Comparison of ENCODE assay signal across 26 mouse cellular contexts in genomic region chr8:46204301-46204700, GRCm38 (mm10). TPM values are rescaled to one million over a fixed set of nuclear protein-coding genes. Genes with fewer than 3 reads are reported as not detected.
DNase-seq lines count a peak whose midpoint lies in the region; ATAC-seq and TF ChIP-seq lines count a peak whose summit lies in the region.
"Had no signal": no experiment of that assay in that cellular context is flagged by ENCODE, and none has a peak within 500 bp of the region (broad histone marks: within the 10 kb centered on the region; RNA-seq: fewer than 3 reads in every experiment).

No protein-coding gene starts in this region.

- H3K27ac ChIP-seq in heart, adult 2 months = no peak overlapping the region
- H3K27ac ChIP-seq in heart, embryonic 10.5 days = no peak overlapping the region
- H3K27ac ChIP-seq in cortical plate, adult 2 months (ENCODE audit: insufficient read depth, low read length) = no peak overlapping the region
- no peak overlapping the region for H3K27ac ChIP-seq in forebrain, embryonic 11.5 days (ENCODE audit: low read depth, low read length)
- H3K27ac ChIP-seq: hindbrain, embryonic 10.5 days; hindbrain, embryonic 13.5 days; intestine, embryonic 15.5 days had no signal

- ATAC-seq in forebrain, embryonic 11.5 days (replicated peaks; ENCODE audit: low FRiP score) = no peak
- ATAC-seq: activated CD4-positive, CD25-positive, alpha-beta regulatory T cell, adult 4 months; CD4-positive, CD25-positive, alpha-beta regulatory T cell, adult 4 months; forebrain, embryonic 14.5 days; forebrain, postnatal 0 days; hindbrain, embryonic 16.5 days; intestine, embryonic 15.5 days had no signal

- TF ChIP-seq EP300 in heart, adult 2 months (IDR thresholded peaks at IDR 0.05; ENCODE audit: insufficient read depth, low read depth, low read length) = peak; percentile 89

- H3K4me1 ChIP-seq in heart, adult 2 months (ENCODE audit: control insufficient read depth, insufficient read depth, low read length) = peaks cover 4% of the 10 kb centered on the region
- H3K4me1 ChIP-seq in heart, embryonic 10.5 days = peaks cover 23% of the 10 kb centered on the region
- H3K4me1 ChIP-seq in cortical plate, adult 2 months (ENCODE audit: control insufficient read depth, insufficient read depth, low read length) = peaks cover 1% of the 10 kb centered on the region; the same call in 1 of the 2 replicates
- peaks cover 3% of the 10 kb centered on the region; the same call in 1 of the 2 replicates for H3K4me1 ChIP-seq in forebrain, embryonic 11.5 days (replicated peaks; ENCODE audit: control insufficient read depth, insufficient read depth, low read length)

- WGBS in heart, adult 2 months = 54% methylated on average over 3 of the region's 3 CpGs
- WGBS in heart, embryonic 10.5 days = 82% methylated on average over 3 of the region's 3 CpGs
- WGBS in forebrain, embryonic 11.5 days = 89% methylated on average over 3 of the region's 3 CpGs

- H3K9ac ChIP-seq in heart, adult 2 months (ENCODE audit: low read depth, low read length) = no peak overlapping the region
- no peak overlapping the region for H3K9ac ChIP-seq in forebrain, embryonic 11.5 days (ENCODE audit: low read length)
- H3K9ac ChIP-seq: forebrain, postnatal 0 days; hindbrain, embryonic 13.5 days; intestine, embryonic 15.5 days had no signal

- H3K4me2 ChIP-seq in forebrain, embryonic 11.5 days (ENCODE audit: low read depth, low read length, severe bottlenecking) = no peak overlapping the region
- H3K4me2 ChIP-seq: hindbrain, embryonic 13.5 days; intestine, embryonic 15.5 days had no signal

- H3K4me3 ChIP-seq in heart, adult 2 months = no peak overlapping the region
- no peak overlapping the region for H3K4me3 ChIP-seq in heart, embryonic 10.5 days
- H3K4me3 ChIP-seq in cortical plate, adult 2 months (ENCODE audit: insufficient read depth, low read length) = no peak overlapping the region
- no peak overlapping the region for H3K4me3 ChIP-seq in forebrain, embryonic 11.5 days (ENCODE audit: low read depth, low read length)
- H3K4me3 ChIP-seq: forebrain, embryonic 10.5 days; hindbrain, embryonic 10.5 days; hindbrain, embryonic 13.5 days; intestine, embryonic 15.5 days had no signal

- peak; percentile 78 for TF ChIP-seq POLR2A in heart, adult 2 months (IDR thresholded peaks at IDR 0.05; ENCODE audit: insufficient read depth, low read depth, low read length)
- TF ChIP-seq POLR2A in cortical plate, adult 2 months (IDR thresholded peaks at IDR 0.05; ENCODE audit: extremely low read depth, insufficient read depth, low read length) = 0 out of 2 replicates have a peak, but pooled peaks have one; percentile 4

- H3K27me3 ChIP-seq in heart, adult 2 months (ENCODE audit: control insufficient read depth, insufficient read depth, low read length) = no peaks in the 10 kb centered on the region
- H3K27me3 ChIP-seq in heart, embryonic 10.5 days (ENCODE audit: insufficient read depth, poor library complexity, severe bottlenecking) = no peaks in the 10 kb centered on the region
- H3K27me3 ChIP-seq in forebrain, embryonic 11.5 days (ENCODE audit: control insufficient read depth, insufficient read depth, low read length) = no peaks in the 10 kb centered on the region
- H3K27me3 ChIP-seq: hindbrain, embryonic 13.5 days; intestine, embryonic 15.5 days had no signal

- no peak for TF ChIP-seq CTCF in heart, adult 2 months (IDR thresholded peaks at IDR 0.05)
- no peak for TF ChIP-seq CTCF in cortical plate, adult 2 months (IDR thresholded peaks at IDR 0.05; ENCODE audit: extremely low read depth, insufficient read depth, low read length)

- H3K9me3 ChIP-seq in heart, embryonic 10.5 days = no peaks in the 10 kb centered on the region
- no peaks in the 10 kb centered on the region for H3K9me3 ChIP-seq in forebrain, embryonic 11.5 days (ENCODE audit: control insufficient read depth, low read length)
- H3K9me3 ChIP-seq: forebrain, embryonic 10.5 days; hindbrain, embryonic 10.5 days; hindbrain, embryonic 13.5 days; intestine, embryonic 15.5 days had no signal

- intact Hi-C loops in heart, adult 2 months (cut with DNase I) = no loop called here
- intact Hi-C loops in heart, postnatal 10 days (cut with DNase I) = no loop called here

- H3K79me2 ChIP-seq in heart, adult 2 months (replicated peaks; ENCODE audit: control insufficient read depth, insufficient read depth, low read length) = 0 out of 2 replicates have a peak, but pooled peaks cover 1% of the 10 kb centered on the region

- peaks cover 25% of the 10 kb centered on the region for H3K36me3 ChIP-seq in heart, adult 2 months (ENCODE audit: control insufficient read depth, insufficient read depth, low read length)
- H3K36me3 ChIP-seq in heart, embryonic 10.5 days = peaks cover 72% of the 10 kb centered on the region
- peaks cover 11% of the 10 kb centered on the region for H3K36me3 ChIP-seq in forebrain, embryonic 11.5 days (ENCODE audit: control insufficient read depth, insufficient read depth, low read length)

- DNase-seq in heart, adult 2 months = peak in 1 of 2 experiments; percentile 21
- DNase-seq in heart, adult 11 months = no peak
- peak; percentile 51 to 53 for DNase-seq in heart, postnatal 10 days
- no peak for DNase-seq in heart, embryonic 10.5 days (ENCODE audit: low spot score)
- DNase-seq in 416B (ENCODE audit: low read depth) = peak; percentile 13
- no peak for DNase-seq in forebrain, embryonic 11.5 days (ENCODE audit: low spot score)
- DNase-seq: adrenal gland, adult 8-10 months; adrenal gland, postnatal 25 days; cerebellum, adult 11-12 months; cerebellum, adult 8-10 months; cerebellum, postnatal 10 days; cerebellum, postnatal 36 days; forebrain, postnatal 0 days; gastrocnemius, postnatal 25 days; heart, postnatal 14 days; kidney, adult 11 months; kidney, adult 8-10 months had no signal

RNA-seq across cellular contexts. Expression of gene Slc25a4, which starts 6.8 kb away (rescaled TPM):
- 1,000 to 10,000 TPM; 4,382 to 5,412 TPM for total RNA-seq in heart, adult 2 months (2021)
- polyA plus RNA-seq in heart, adult 2 months (2012; rRNA removed) = 4,929 and 5,477 TPM in 2 replicates
- total RNA-seq in heart, postnatal 10 days (2021) = 1,000 to 10,000 TPM; 3,766 to 3,984 TPM
- 1,300 and 1,795 TPM in 2 replicates for polyA plus RNA-seq in heart, embryonic 10.5 days (2016; fragmentation: Nextera tagmentation; extraction: Ambion mirVana)
- polyA plus RNA-seq in cortical plate, adult 2 months (2012; rRNA removed) = 660 and 673 TPM in 2 replicates
- 417 and 429 TPM in 2 replicates for polyA plus RNA-seq in forebrain, embryonic 11.5 days (2014; fragmentation: Nextera tagmentation; extraction: Ambion mirVana)

RNA-seq across cellular contexts. Expression of gene Snx25, which starts 52.3 kb away (rescaled TPM):
- total RNA-seq in heart, adult 2 months (2021) = 1 to 10 TPM; 7.1 to 8.8 TPM
- 3.2 and 5.7 TPM in 2 replicates for polyA plus RNA-seq in heart, adult 2 months (2012; rRNA removed)
- 10 to 100 TPM; 13.2 to 13.7 TPM for total RNA-seq in heart, postnatal 10 days (2021)
- polyA plus RNA-seq in heart, embryonic 10.5 days (2016; fragmentation: Nextera tagmentation; extraction: Ambion mirVana) = 2.3 and 3.7 TPM in 2 replicates
- polyA plus RNA-seq in cortical plate, adult 2 months (2012; rRNA removed) = 26.6 and 28.9 TPM in 2 replicates
- 4.2 and 7.5 TPM in 2 replicates for polyA plus RNA-seq in forebrain, embryonic 11.5 days (2014; fragmentation: Nextera tagmentation; extraction: Ambion mirVana)

RNA-seq across cellular contexts. Expression of gene Cfap97, which starts 52.7 kb away (rescaled TPM):
- 10 to 100 TPM; 12.2 to 13.6 TPM for total RNA-seq in heart, adult 2 months (2021)
- polyA plus RNA-seq in heart, adult 2 months (2012; rRNA removed) = 4.7 and 10.6 TPM in 2 replicates
- total RNA-seq in heart, postnatal 10 days (2021) = 10 to 100 TPM; 13.4 to 16.5 TPM
- polyA plus RNA-seq in heart, embryonic 10.5 days (2016; fragmentation: Nextera tagmentation; extraction: Ambion mirVana) = 18.0 and 20.8 TPM in 2 replicates
- 14.8 and 15.3 TPM in 2 replicates for polyA plus RNA-seq in cortical plate, adult 2 months (2012; rRNA removed)
- polyA plus RNA-seq in forebrain, embryonic 11.5 days (2014; fragmentation: Nextera tagmentation; extraction: Ambion mirVana) = 15.6 and 15.9 TPM in 2 replicates

Comparison
In these comparisons a context has a peak if more than half of its experiments do, and no peak if none do; other contexts are left out.
1. DNase-seq: peak in heart, postnatal 10 days (2 of 2) and 416B (single experiment); none in heart, adult 11 months (single experiment), heart, embryonic 10.5 days (single experiment) and forebrain, embryonic 11.5 days (single experiment).